Mouse (Mus musculus): Measurements from ENCODE around the gene Etl4. TPM values are rescaled to one million over a fixed set of nuclear protein-coding genes. Genes with fewer than 3 reads are reported as not detected.

Gene Etl4
- polyA plus RNA-seq, 1 experiment from 2014 or later: 15.7 TPM

- no peaks in the 10 kb centered on the region for H3K4me1 ChIP-seq (ENCODE audit: insufficient read depth, low read depth, low read length)
- no peak overlapping the region for H3K27ac ChIP-seq (ENCODE audit: low read length)
- H3K36me3 ChIP-seq (ENCODE audit: insufficient read depth, low read length): no peaks in the 10 kb centered on the region
- no peak overlapping the region for H3K4me2 ChIP-seq (replicated peaks; ENCODE audit: low read depth, low read length)
- H3K4me3 ChIP-seq (ENCODE audit: low read depth, low read length): no peak overlapping the region
- TF ChIP-seq EP300 (IDR thresholded peaks at IDR 0.05) (no peak), CTCF (IDR thresholded peaks at IDR 0.05) (peak; percentile 48)
- H3K27me3 ChIP-seq (replicated peaks; ENCODE audit: insufficient read depth, low read length): no peaks in the 10 kb centered on the region
- H3K9me3 ChIP-seq (ENCODE audit: low read length): no peaks in the 10 kb centered on the region
- WGBS: 59% methylated on average over 1 of the region's 1 CpGs
- peak; percentile 22 for DNase-seq (ENCODE audit: low spot score)
- peak; percentile 77 for ATAC-seq
- H3K9ac ChIP-seq (replicated peaks; ENCODE audit: low read depth): no peak overlapping the region
Measured at GRCm38 (mm10) chr2:20693772-20694171, 784.2 kb downstream of the Etl4 start.

- ATAC-seq (no peak), DNase-seq (ENCODE audit: low spot score) (no peak)
- 71% methylated on average over 1 of the region's 1 CpGs for WGBS
- Histone ChIP-seq H3K27ac (ENCODE audit: low read length) (no peak overlapping the region), H3K4me2 (replicated peaks; ENCODE audit: low read depth, low read length) (no peak overlapping the region), H3K9ac (replicated peaks; ENCODE audit: low read depth) (no peak overlapping the region), H3K4me1 (ENCODE audit: insufficient read depth, low read depth, low read length) (no peaks in the 10 kb centered on the region), H3K4me3 (ENCODE audit: low read depth, low read length) (no peak overlapping the region), H3K9me3 (ENCODE audit: low read length) (no peaks in the 10 kb centered on the region), H3K36me3 (ENCODE audit: insufficient read depth, low read length) (no peaks in the 10 kb centered on the region), H3K27me3 (replicated peaks; ENCODE audit: insufficient read depth, low read length) (no peaks in the 10 kb centered on the region)
- TF ChIP-seq CTCF (IDR thresholded peaks at IDR 0.05): no peak
- no peak for TF ChIP-seq EP300 (IDR thresholded peaks at IDR 0.05)
Measured at GRCm38 (mm10) chr2:20697719-20698118, 788.1 kb downstream of the Etl4 start.

- TF ChIP-seq EP300 (IDR thresholded peaks at IDR 0.05) (no peak), CTCF (IDR thresholded peaks at IDR 0.05) (no peak)
- no peak overlapping the region for H3K27ac ChIP-seq (ENCODE audit: low read length)
Measured at GRCm38 (mm10) chr2:20705110-20705509, 795.5 kb downstream of the Etl4 start.

GRCm38 (mm10) chr2:20710589-20710988 lies 801.0 kb downstream of the Etl4 start:
- Histone ChIP-seq H3K9me3 (ENCODE audit: low read length) (no peaks in the 10 kb centered on the region), H3K27me3 (replicated peaks; ENCODE audit: insufficient read depth, low read length) (no peaks in the 10 kb centered on the region), H3K27ac (ENCODE audit: low read length) (no peak overlapping the region), H3K9ac (replicated peaks; ENCODE audit: low read depth) (no peak overlapping the region), H3K4me3 (ENCODE audit: low read depth, low read length) (no peak overlapping the region), H3K4me1 (ENCODE audit: insufficient read depth, low read depth, low read length) (no peaks in the 10 kb centered on the region), H3K4me2 (replicated peaks; ENCODE audit: low read depth, low read length) (no peak overlapping the region), H3K36me3 (ENCODE audit: insufficient read depth, low read length) (no peaks in the 10 kb centered on the region)
- ATAC-seq: no peak
- 85% methylated on average over 7 of the region's 7 CpGs for WGBS
- no peak for DNase-seq (ENCODE audit: low spot score)
- TF ChIP-seq CTCF (IDR thresholded peaks at IDR 0.05) (no peak), EP300 (IDR thresholded peaks at IDR 0.05) (no peak)

More at GRCm38 (mm10) chr2:20705110-20705509, 795.5 kb downstream of the Etl4 start:
- 84% methylated on average over 4 of the region's 4 CpGs for whole genome bisulfite sequencing
- Histone ChIP-seq H3K4me3 (ENCODE audit: low read depth, low read length) (no peak overlapping the region), H3K4me2 (replicated peaks; ENCODE audit: low read depth, low read length) (no peak overlapping the region), H3K9me3 (ENCODE audit: low read length) (no peaks in the 10 kb centered on the region), H3K9ac (replicated peaks; ENCODE audit: low read depth) (no peak overlapping the region), H3K27me3 (replicated peaks; ENCODE audit: insufficient read depth, low read length) (no peaks in the 10 kb centered on the region), H3K36me3 (ENCODE audit: insufficient read depth, low read length) (no peaks in the 10 kb centered on the region), H3K4me1 (ENCODE audit: insufficient read depth, low read depth, low read length) (no peaks in the 10 kb centered on the region)
- DNase-seq (ENCODE audit: low spot score): no peak
- no peak for ATAC-seq

GRCm38 (mm10) chr2:20711024-20711423 lies 801.4 kb downstream of the Etl4 start:
- no peak for ATAC-seq
- Histone ChIP-seq H3K27ac (ENCODE audit: low read length) (no peak overlapping the region), H3K4me2 (replicated peaks; ENCODE audit: low read depth, low read length) (no peak overlapping the region), H3K9ac (replicated peaks; ENCODE audit: low read depth) (no peak overlapping the region), H3K4me1 (ENCODE audit: insufficient read depth, low read depth, low read length) (no peaks in the 10 kb centered on the region), H3K27me3 (replicated peaks; ENCODE audit: insufficient read depth, low read length) (no peaks in the 10 kb centered on the region), H3K9me3 (ENCODE audit: low read length) (no peaks in the 10 kb centered on the region), H3K36me3 (ENCODE audit: insufficient read depth, low read length) (no peaks in the 10 kb centered on the region), H3K4me3 (ENCODE audit: low read depth, low read length) (no peak overlapping the region)
- 63% methylated on average over 2 of the region's 2 CpGs for WGBS
- DNase-seq (ENCODE audit: low spot score): no peak
- TF ChIP-seq CTCF (IDR thresholded peaks at IDR 0.05) (no peak), EP300 (IDR thresholded peaks at IDR 0.05) (no peak)

- no peak for ATAC-seq
- no peak overlapping the region for H3K4me3 ChIP-seq (ENCODE audit: low read depth, low read length)
Measured at GRCm38 (mm10) chr2:20719105-20719504, 809.5 kb downstream of the Etl4 start.

GRCm38 (mm10) chr2:20721098-20721497 lies 811.5 kb downstream of the Etl4 start:
- no peak for ATAC-seq
- H3K9ac ChIP-seq (replicated peaks; ENCODE audit: low read depth): no peak overlapping the region
- H3K27me3 ChIP-seq (replicated peaks; ENCODE audit: insufficient read depth, low read length): no peaks in the 10 kb centered on the region
- DNase-seq (ENCODE audit: low spot score): no peak
- H3K4me3 ChIP-seq (ENCODE audit: low read depth, low read length): no peak overlapping the region
- H3K4me1 ChIP-seq (ENCODE audit: insufficient read depth, low read depth, low read length): no peaks in the 10 kb centered on the region
- H3K4me2 ChIP-seq (replicated peaks; ENCODE audit: low read depth, low read length): no peak overlapping the region
- no peaks in the 10 kb centered on the region for H3K36me3 ChIP-seq (ENCODE audit: insufficient read depth, low read length)
- no peaks in the 10 kb centered on the region for H3K9me3 ChIP-seq (ENCODE audit: low read length)
- no peak for TF ChIP-seq CTCF (IDR thresholded peaks at IDR 0.05)
- H3K27ac ChIP-seq (ENCODE audit: low read length): no peak overlapping the region
- WGBS: 82% methylated on average over 3 of the region's 3 CpGs

More at GRCm38 (mm10) chr2:20719105-20719504, 809.5 kb downstream of the Etl4 start:
- TF ChIP-seq CTCF (IDR thresholded peaks at IDR 0.05) (no peak), EP300 (IDR thresholded peaks at IDR 0.05) (no peak)
- Histone ChIP-seq H3K36me3 (ENCODE audit: insufficient read depth, low read length) (no peaks in the 10 kb centered on the region), H3K27me3 (replicated peaks; ENCODE audit: insufficient read depth, low read length) (no peaks in the 10 kb centered on the region), H3K9ac (replicated peaks; ENCODE audit: low read depth) (no peak overlapping the region), H3K27ac (ENCODE audit: low read length) (no peak overlapping the region), H3K4me1 (ENCODE audit: insufficient read depth, low read depth, low read length) (no peaks in the 10 kb centered on the region), H3K4me2 (replicated peaks; ENCODE audit: low read depth, low read length) (no peak overlapping the region), H3K9me3 (ENCODE audit: low read length) (no peaks in the 10 kb centered on the region)
- WGBS: 82% methylated on average over 4 of the region's 4 CpGs
- DNase-seq (ENCODE audit: low spot score): no peak

All from lung, postnatal 0 days (tissue).